Mouse (Mus musculus) thymus, postnatal 10 days (tissue): ENCODE measurements around the gene Fgfr1op2.

Experiments
- DNase-seq, 2 experiments: peaks; one replicate each; pipeline ENCODE4 v3.0.0; 2021; ENCODE audit warnings: low spot score in 2 of 2

Fgfr1op2 gene

GRCm38 (mm10) chr6:146602601-146603000 is 25.6 kb downstream of the Fgfr1op2 start:
- no peak for DNase-seq

- DNase-seq = no peak
Measured at GRCm38 (mm10) chr6:146603651-146604050, 26.6 kb downstream of the Fgfr1op2 start.

GRCm38 (mm10) chr6:146611385-146611784 is 34.4 kb downstream of the Fgfr1op2 start:
- no peak for DNase-seq

- DNase-seq = no peak
Measured at GRCm38 (mm10) chr6:146611897-146612296, 34.9 kb downstream of the Fgfr1op2 start.

- DNase-seq = no peak
Measured at GRCm38 (mm10) chr6:146612736-146613135, 35.7 kb downstream of the Fgfr1op2 start.

GRCm38 (mm10) chr6:146613907-146614306 is 36.9 kb downstream of the Fgfr1op2 start:
- no peak for DNase-seq

GRCm38 (mm10) chr6:146614541-146614940 is 37.5 kb downstream of the Fgfr1op2 start:
- DNase-seq = no peak

- DNase-seq = no peak
Measured at GRCm38 (mm10) chr6:146615891-146616290, 38.9 kb downstream of the Fgfr1op2 start.

GRCm38 (mm10) chr6:146616670-146617069 is 39.7 kb downstream of the Fgfr1op2 start:
- no peak for DNase-seq

- DNase-seq = no peak
Measured at GRCm38 (mm10) chr6:146628123-146628522, 51.1 kb downstream of the Fgfr1op2 start.

- no peak for DNase-seq
Measured at GRCm38 (mm10) chr6:146629781-146630756, 53.1 kb downstream of the Fgfr1op2 start.

GRCm38 (mm10) chr6:146630961-146631360 is 54.0 kb downstream of the Fgfr1op2 start:
- DNase-seq = no peak

- DNase-seq = no peak
Measured at GRCm38 (mm10) chr6:146631847-146632246, 54.8 kb downstream of the Fgfr1op2 start.

GRCm38 (mm10) chr6:146632403-146632802 is 55.4 kb downstream of the Fgfr1op2 start:
- no peak for DNase-seq

GRCm38 (mm10) chr6:146633097-146633496 is 56.1 kb downstream of the Fgfr1op2 start:
- DNase-seq = no peak

- DNase-seq = no peak
Measured at GRCm38 (mm10) chr6:146633629-146634014, 56.6 kb downstream of the Fgfr1op2 start.

GRCm38 (mm10) chr6:146634015-146634722 is 57.2 kb downstream of the Fgfr1op2 start:
- peak; percentile 68 to 83 for DNase-seq

- DNase-seq = no peak
Measured at GRCm38 (mm10) chr6:146634759-146635606, 58.0 kb downstream of the Fgfr1op2 start.

- DNase-seq = no peak
Measured at GRCm38 (mm10) chr6:146636482-146636881, 59.5 kb downstream of the Fgfr1op2 start.

GRCm38 (mm10) chr6:146640068-146640965 is 63.3 kb downstream of the Fgfr1op2 start:
- no peak for DNase-seq

GRCm38 (mm10) chr6:146640991-146641390 is 64.0 kb downstream of the Fgfr1op2 start:
- no peak for DNase-seq
